8 mouse cellular contexts compared by ENCODE assay signal in genomic region chr2:156863487-156864160, GRCm38 (mm10). TPM values are rescaled to one million over a fixed set of nuclear protein-coding genes. Genes with fewer than 3 reads are reported as not detected.
DNase-seq lines count a peak whose midpoint lies in the region; ATAC-seq lines count a peak whose summit lies in the region.

No protein-coding gene starts in this region.

- ATAC-seq in hindbrain, embryonic 13.5 days (ENCODE audit: low FRiP score), result no peak; the same call in 1 of the 2 replicates
- ATAC-seq in midbrain, embryonic 16.5 days, result no peak

- H3K27me3 ChIP-seq in erythroblast, embryonic 14.5 days (ENCODE audit: control insufficient read depth), result no peaks in the 10 kb centered on the region
- no peaks in the 10 kb centered on the region for H3K27me3 ChIP-seq in hindbrain, embryonic 13.5 days
- H3K27me3 ChIP-seq in midbrain, embryonic 16.5 days (ENCODE audit: control insufficient read depth, insufficient read depth, low read depth, low read length), result no peaks in the 10 kb centered on the region

- peaks cover 46% of the 10 kb centered on the region for H3K4me1 ChIP-seq in erythroblast, embryonic 14.5 days (ENCODE audit: control insufficient read depth)
- H3K4me1 ChIP-seq in hindbrain, embryonic 13.5 days (replicated peaks), result peaks cover 33% of the 10 kb centered on the region
- H3K4me1 ChIP-seq in midbrain, embryonic 16.5 days (ENCODE audit: control insufficient read depth, insufficient read depth, low read length), result peaks cover 24% of the 10 kb centered on the region

- peak overlapping the region; percentile 97 for H3K9ac ChIP-seq in hindbrain, embryonic 13.5 days
- peak overlapping the region; percentile 92 for H3K9ac ChIP-seq in midbrain, embryonic 16.5 days (ENCODE audit: low read depth, low read length)

- peaks cover 43% of the 10 kb centered on the region for H3K36me3 ChIP-seq in erythroblast, embryonic 14.5 days (ENCODE audit: control insufficient read depth)
- peaks cover 37% of the 10 kb centered on the region for H3K36me3 ChIP-seq in hindbrain, embryonic 13.5 days
- H3K36me3 ChIP-seq in midbrain, embryonic 16.5 days (ENCODE audit: control insufficient read depth, insufficient read depth, low read length), result peaks cover 3% of the 10 kb centered on the region

- peak; percentile 98 for DNase-seq in 416B (ENCODE audit: low read depth)
- DNase-seq in Muller cell, postnatal 12 days (ENCODE audit: inconsistent ontology term), result peak; percentile 67
- DNase-seq in liver, result peak; percentile 72
- peak; percentile 45 for DNase-seq in thymus, postnatal 0 days (ENCODE audit: low spot score)
- DNase-seq in frontal cortex, postnatal 14 days (ENCODE audit: low spot score in 2 of 2), result no peak

- peak overlapping the region; percentile 97 for H3K27ac ChIP-seq in hindbrain, embryonic 13.5 days
- H3K27ac ChIP-seq in midbrain, embryonic 16.5 days (ENCODE audit: low read length), result peak overlapping the region; percentile 71

- peak overlapping the region; percentile 96 for H3K4me2 ChIP-seq in hindbrain, embryonic 13.5 days
- H3K4me2 ChIP-seq in midbrain, embryonic 16.5 days (ENCODE audit: low read length), result peak overlapping the region; percentile 98

- H3K9me3 ChIP-seq in erythroblast, embryonic 14.5 days (ENCODE audit: control insufficient read depth, low read length), result no peaks in the 10 kb centered on the region
- H3K9me3 ChIP-seq in hindbrain, embryonic 13.5 days, result no peaks in the 10 kb centered on the region
- no peaks in the 10 kb centered on the region for H3K9me3 ChIP-seq in midbrain, embryonic 16.5 days (replicated peaks; ENCODE audit: control insufficient read depth, low read length, poor library complexity, severe bottlenecking)

- 3% methylated on average over 28 of the region's 28 CpGs for WGBS in hindbrain, embryonic 13.5 days
- WGBS in midbrain, embryonic 16.5 days, result 5% methylated on average over 28 of the region's 28 CpGs

- H3K4me3 ChIP-seq in erythroblast, embryonic 14.5 days (replicated peaks), result peak overlapping the region; percentile 99
- peak overlapping the region; percentile 97 for H3K4me3 ChIP-seq in hindbrain, embryonic 13.5 days
- H3K4me3 ChIP-seq in midbrain, embryonic 16.5 days (ENCODE audit: low read depth, low read length), result peak overlapping the region; percentile 98

RNA-seq across cellular contexts. Expression of gene Rab5if, which starts 0.7 kb away (rescaled TPM):
- polyA plus RNA-seq in erythroblast, embryonic 14.5 days (2012), result 8.9 and 10.3 TPM in 2 replicates
- polyA plus RNA-seq in hindbrain, embryonic 13.5 days (2015; fragmentation: Nextera tagmentation; extraction: Ambion mirVana), result 152 and 155 TPM in 2 replicates
- 139 and 147 TPM in 2 replicates for polyA plus RNA-seq in midbrain, embryonic 16.5 days (2015; fragmentation: Nextera tagmentation; extraction: Ambion mirVana)
- 178 and 179 TPM in 2 replicates for polyA plus RNA-seq in thymus, postnatal 0 days (2015; fragmentation: Nextera tagmentation; extraction: Ambion mirVana)

RNA-seq across cellular contexts. Expression of gene 4930518I15Rik, which starts 5.9 kb away (rescaled TPM):
- polyA plus RNA-seq in erythroblast, embryonic 14.5 days (2012), result 0.04 TPM in 1 of 2 replicates, not detected in the other
- 12.0 and 12.6 TPM in 2 replicates for polyA plus RNA-seq in hindbrain, embryonic 13.5 days (2015; fragmentation: Nextera tagmentation; extraction: Ambion mirVana)
- 9.2 and 10.2 TPM in 2 replicates for polyA plus RNA-seq in midbrain, embryonic 16.5 days (2015; fragmentation: Nextera tagmentation; extraction: Ambion mirVana)
- 4.3 and 8.4 TPM in 2 replicates for polyA plus RNA-seq in thymus, postnatal 0 days (2015; fragmentation: Nextera tagmentation; extraction: Ambion mirVana)

RNA-seq across cellular contexts. Expression of gene Sla2, which starts 23.4 kb away (rescaled TPM):
- polyA plus RNA-seq in erythroblast, embryonic 14.5 days (2012), result 0.02 and 0.03 TPM in 2 replicates
- 0.28 and 0.31 TPM in 2 replicates for polyA plus RNA-seq in hindbrain, embryonic 13.5 days (2015; fragmentation: Nextera tagmentation; extraction: Ambion mirVana)
- 0.20 TPM in 1 of 2 replicates, not detected in the other for polyA plus RNA-seq in midbrain, embryonic 16.5 days (2015; fragmentation: Nextera tagmentation; extraction: Ambion mirVana)
- 104 and 115 TPM in 2 replicates for polyA plus RNA-seq in thymus, postnatal 0 days (2015; fragmentation: Nextera tagmentation; extraction: Ambion mirVana)

RNA-seq across cellular contexts. Expression of gene Tgif2, which starts 23.8 kb away (rescaled TPM):
- polyA plus RNA-seq in erythroblast, embryonic 14.5 days (2012), result 0.04 and 0.09 TPM in 2 replicates
- 25.7 and 28.6 TPM in 2 replicates for polyA plus RNA-seq in hindbrain, embryonic 13.5 days (2015; fragmentation: Nextera tagmentation; extraction: Ambion mirVana)
- polyA plus RNA-seq in midbrain, embryonic 16.5 days (2015; fragmentation: Nextera tagmentation; extraction: Ambion mirVana), result 12.5 and 14.1 TPM in 2 replicates
- 17.2 and 19.2 TPM in 2 replicates for polyA plus RNA-seq in thymus, postnatal 0 days (2015; fragmentation: Nextera tagmentation; extraction: Ambion mirVana)

Comparison
In these comparisons a context has a peak if more than half of its experiments do, and no peak if none do; other contexts are left out.
1. DNase-seq: peak in 416B (single experiment), Muller cell, postnatal 12 days (single experiment), liver (single experiment) and thymus, postnatal 0 days (single experiment); none in frontal cortex, postnatal 14 days (0 of 2).
2. RNA of gene Rab5if, which starts 0.7 kb away (polyA plus RNA-seq): 178 to 179 TPM in thymus, postnatal 0 days, 152 to 155 TPM in hindbrain, embryonic 13.5 days and 139 to 147 TPM in midbrain, embryonic 16.5 days; 8.9 to 10.3 TPM in erythroblast, embryonic 14.5 days; every median in the first group is over 10 times any median in the second.
3. RNA of gene Sla2, which starts 23.4 kb away (polyA plus RNA-seq): 104 to 115 TPM in thymus, postnatal 0 days; 0.28 to 0.31 TPM in hindbrain, embryonic 13.5 days, 0.20 TPM in midbrain, embryonic 16.5 days and 0.02 to 0.03 TPM in erythroblast, embryonic 14.5 days; every median in the first group is over 10 times any median in the second.
4. Peak in every context shown above with its lines, with median percentiles within 50 percentile points of each other: H3K4me3 ChIP-seq.